Mouse (Mus musculus) midbrain, embryonic 16.5 days (tissue): Measurements from ENCODE around the gene Xcr1. TPM values are rescaled to one million over a fixed set of nuclear protein-coding genes. Genes with fewer than 3 reads are reported as not detected.

ENCODE experiments used
- ATAC-seq: fragments of 200-750 bp; cut with Nextera tagmentation; 2 replicates; pipeline ENCODE4 v1.8.0; 2017; ENCODE audit warnings: moderate TSS enrichment
- H3K27ac ChIP-seq: fragments of 300-500 bp; sonication (generic); 2 replicates; pipeline ENCODE4 v1.5.1; 2014; ENCODE audit warnings: mild to moderate bottlenecking, low read length, mixed read lengths
- H3K27me3 ChIP-seq: fragments of 300-500 bp; sonication (generic); 2 replicates; pipeline ENCODE4 v1.6.1; 2014; ENCODE audit warnings: low read depth, low read length, mixed read lengths; ENCODE audit not compliant: control insufficient read depth, insufficient read depth
- H3K36me3 ChIP-seq: fragments of 300-500 bp; sonication (generic); 2 replicates; pipeline ENCODE4 v1.6.1; 2014; ENCODE audit warnings: mild to moderate bottlenecking, low read length, moderate library complexity, mixed read lengths; ENCODE audit not compliant: control insufficient read depth, insufficient read depth
- H3K4me1 ChIP-seq: fragments of 300-500 bp; sonication (generic); 2 replicates; pipeline ENCODE4 v1.6.1; 2014; ENCODE audit warnings: mild to moderate bottlenecking, low read length, mixed read lengths; ENCODE audit not compliant: control insufficient read depth, insufficient read depth
- H3K4me2 ChIP-seq: fragments of 300-500 bp; sonication (generic); 2 replicates; pipeline ENCODE4 v1.6.1; 2014; ENCODE audit warnings: mild to moderate bottlenecking, low read length, mixed read lengths
- H3K4me3 ChIP-seq: fragments of 300-500 bp; sonication (generic); 2 replicates; pipeline ENCODE4 v1.5.1; 2014; ENCODE audit warnings: low read depth, mild to moderate bottlenecking, low read length, moderate library complexity, mixed read lengths
- H3K9ac ChIP-seq: fragments of 300-500 bp; sonication (generic); 2 replicates; pipeline ENCODE4 v1.6.1; 2014; ENCODE audit warnings: low read depth, low read length, mixed read lengths
- H3K9me3 ChIP-seq: fragments of 300-500 bp; sonication (generic); replicated peaks from 2 replicates; pipeline ENCODE4 v1.6.1; 2014; ENCODE audit warnings: mild to moderate bottlenecking, low read length, mixed read lengths; ENCODE audit not compliant: control insufficient read depth, poor library complexity, severe bottlenecking
- WGBS: fragments of 180-500 bp; shearing (Covaris S2); extraction: QIAGEN DNeasy Blood & Tissue Kit; methylation state at CpG from one replicate; pipeline ENCODE4 v1.1.7; 2014; 5-methylcytosine and 5-hydroxymethylcytosine counted together
- polyA plus RNA-seq: library from polyadenylated mRNA; unstranded; fragments of >200 nt; fragmentation: Nextera tagmentation; extraction: Ambion mirVana; gene quantifications from 2 replicates; pipeline ENCODE4 v1.2.1, GENCODE M21; 2015

Xcr1 gene
- polyA plus RNA-seq, 1 experiment from 2014 or later: 0.04 TPM

DNA sequence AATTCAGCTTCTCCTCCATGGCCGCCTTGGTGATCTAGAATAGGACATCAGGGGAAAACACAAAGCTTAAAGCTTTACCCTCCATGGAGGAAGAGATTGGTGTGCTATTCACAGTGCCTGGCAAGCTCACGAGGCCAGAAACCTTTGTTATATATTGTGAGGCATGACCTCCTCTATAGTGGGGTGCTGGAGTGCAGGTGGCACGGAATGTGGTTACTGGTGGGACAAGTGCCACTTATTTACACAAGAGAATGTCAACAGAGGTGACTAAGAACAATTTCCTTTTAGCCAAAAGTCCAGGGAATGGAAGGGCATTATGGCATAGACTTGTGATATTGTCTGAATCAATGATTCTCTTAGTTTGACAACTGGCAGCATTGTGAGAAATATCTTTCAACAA, 35.2 kb downstream of the Xcr1 start:
- H3K4me2 ChIP-seq: no peak overlapping the region
- H3K9me3 ChIP-seq: no peaks in the 10 kb centered on the region
- no peak for ATAC-seq
- H3K36me3 ChIP-seq: peaks cover 29% of the 10 kb centered on the region
- H3K27ac ChIP-seq: no peak overlapping the region
- 85% methylated on average over 3 of the region's 3 CpGs for WGBS
- H3K4me3 ChIP-seq: no peak overlapping the region
- no peaks in the 10 kb centered on the region for H3K27me3 ChIP-seq
- no peaks in the 10 kb centered on the region for H3K4me1 ChIP-seq
- no peak overlapping the region for H3K9ac ChIP-seq

DNA sequence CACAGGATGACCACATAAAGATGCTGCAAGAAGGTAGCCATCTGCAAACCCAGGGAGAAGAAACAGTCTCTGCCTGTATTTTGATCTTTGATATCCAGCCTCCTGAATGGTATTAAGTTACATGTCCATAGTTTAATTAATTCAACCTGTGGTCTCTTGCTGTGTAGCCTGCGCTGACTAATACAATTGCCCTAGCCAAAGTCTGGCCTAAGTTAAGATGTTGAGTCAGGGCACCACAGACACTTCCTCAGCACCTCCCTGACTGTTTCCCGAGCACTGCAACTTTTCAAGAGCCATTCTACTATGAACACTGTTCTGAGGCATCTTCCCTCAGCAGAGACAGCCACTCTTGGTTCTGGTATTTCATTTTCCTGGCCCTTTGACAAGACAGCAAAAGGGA, 43.2 kb downstream of the Xcr1 start:
- no peaks in the 10 kb centered on the region for H3K27me3 ChIP-seq
- H3K4me2 ChIP-seq: no peak overlapping the region
- no peak overlapping the region for H3K4me3 ChIP-seq
- ATAC-seq: no peak
- 93% methylated on average over 2 of the region's 2 CpGs for WGBS
- H3K27ac ChIP-seq: no peak overlapping the region
- no peaks in the 10 kb centered on the region for H3K4me1 ChIP-seq
- peaks cover 24% of the 10 kb centered on the region for H3K36me3 ChIP-seq
- H3K9ac ChIP-seq: no peak overlapping the region
- no peaks in the 10 kb centered on the region for H3K9me3 ChIP-seq

DNA sequence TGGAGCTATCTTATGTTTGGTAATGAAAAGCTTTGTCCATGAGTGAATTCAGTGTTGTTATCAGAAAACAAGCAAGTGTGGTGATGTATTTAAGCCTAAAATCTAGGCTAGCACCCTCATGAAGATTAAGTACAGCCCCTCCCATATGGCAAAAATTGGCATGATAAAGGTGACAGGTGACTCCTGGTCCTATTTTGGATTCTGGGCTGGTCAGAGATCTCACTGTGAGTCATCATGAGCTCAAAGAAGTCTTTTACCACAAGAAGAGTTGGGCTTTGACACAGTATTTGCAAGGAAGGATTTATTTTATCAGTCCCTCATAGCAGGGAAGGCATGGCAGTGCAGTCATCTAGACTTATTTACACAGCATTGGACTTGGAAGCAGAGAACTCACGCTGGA, 45.8 kb downstream of the Xcr1 start:
- no peaks in the 10 kb centered on the region for H3K4me1 ChIP-seq
- H3K4me3 ChIP-seq: no peak overlapping the region
- H3K27ac ChIP-seq: no peak overlapping the region
- H3K9me3 ChIP-seq: no peaks in the 10 kb centered on the region
- H3K27me3 ChIP-seq: no peaks in the 10 kb centered on the region
- 100% methylated on average over 1 of the region's 1 CpGs for WGBS
- no peak overlapping the region for H3K4me2 ChIP-seq
- peaks cover 17% of the 10 kb centered on the region for H3K36me3 ChIP-seq
- no peak for ATAC-seq
- H3K9ac ChIP-seq: no peak overlapping the region

DNA sequence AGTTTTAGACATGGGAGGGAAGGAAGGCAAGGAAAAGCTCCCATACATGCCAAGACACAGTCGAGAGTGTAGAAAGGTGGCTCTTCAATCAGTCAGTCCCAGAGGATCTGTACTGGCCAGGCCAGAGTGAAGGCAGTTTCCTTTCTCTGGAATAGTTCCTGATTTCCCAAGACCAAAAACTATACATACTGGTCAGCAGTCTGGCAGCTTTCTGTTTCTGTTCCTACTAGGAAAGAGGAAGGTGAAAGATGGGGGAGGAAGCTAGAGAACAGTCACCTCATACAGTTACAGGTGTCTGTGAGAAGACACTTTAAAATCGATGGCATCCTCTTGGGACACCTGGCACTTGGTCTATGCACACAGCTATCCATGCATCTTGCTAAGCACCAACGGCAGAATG, 46.4 kb downstream of the Xcr1 start:
- Histone ChIP-seq H3K27ac (no peak overlapping the region), H3K36me3 (peaks cover 17% of the 10 kb centered on the region), H3K9me3 (no peaks in the 10 kb centered on the region), H3K4me2 (no peak overlapping the region), H3K4me3 (no peak overlapping the region), H3K27me3 (no peaks in the 10 kb centered on the region), H3K4me1 (no peaks in the 10 kb centered on the region), H3K9ac (no peak overlapping the region)
- 94% methylated on average over 3 of the region's 3 CpGs for WGBS
- ATAC-seq: no peak

DNA sequence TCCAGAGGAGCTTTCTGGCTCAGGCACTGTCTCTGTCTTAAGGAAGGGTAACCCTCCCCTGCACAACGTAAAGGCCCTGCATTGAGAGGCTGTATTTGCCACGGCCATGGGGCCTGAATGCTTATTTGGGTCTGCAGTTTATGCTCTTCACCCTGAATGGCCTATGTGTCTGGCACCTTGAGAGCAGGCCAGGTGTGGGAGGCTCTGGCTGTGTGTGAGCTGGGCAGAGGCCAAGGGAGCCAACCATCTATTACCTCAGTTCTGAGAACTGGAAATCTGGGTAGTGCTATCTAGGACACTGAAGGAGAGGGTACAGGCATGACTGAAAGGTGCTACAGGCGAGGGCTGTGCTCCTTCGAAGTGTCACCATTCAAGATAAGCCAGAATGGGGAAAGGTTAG, 47.0 kb downstream of the Xcr1 start:
- Histone ChIP-seq H3K27me3 (no peaks in the 10 kb centered on the region), H3K4me1 (no peaks in the 10 kb centered on the region), H3K4me2 (no peak overlapping the region), H3K36me3 (peaks cover 17% of the 10 kb centered on the region), H3K9me3 (no peaks in the 10 kb centered on the region), H3K4me3 (no peak overlapping the region), H3K9ac (no peak overlapping the region), H3K27ac (no peak overlapping the region)
- ATAC-seq: no peak
- 84% methylated on average over 4 of the region's 4 CpGs for WGBS

DNA sequence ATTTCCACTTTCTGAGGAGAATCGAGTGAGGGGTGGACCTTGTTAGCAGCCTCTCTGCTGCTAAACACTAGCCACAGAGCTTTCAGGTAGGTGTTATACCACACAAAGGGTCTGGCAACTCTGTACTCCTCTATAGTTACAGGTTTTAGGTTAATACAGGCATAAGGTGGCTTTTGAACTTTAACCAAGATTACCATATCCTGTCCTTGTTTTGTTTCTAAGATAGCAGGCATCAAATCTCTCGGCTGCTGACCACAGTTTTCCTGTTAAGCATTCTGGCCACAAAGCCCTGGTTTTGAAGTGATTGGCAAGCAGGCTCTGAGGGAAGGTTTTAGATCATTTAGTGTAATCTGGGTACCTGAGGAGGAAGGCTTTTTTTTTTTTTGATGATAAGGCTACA, 47.5 kb downstream of the Xcr1 start:
- Histone ChIP-seq H3K27me3 (no peaks in the 10 kb centered on the region), H3K9me3 (no peaks in the 10 kb centered on the region), H3K9ac (no peak overlapping the region), H3K27ac (no peak overlapping the region), H3K36me3 (peaks cover 17% of the 10 kb centered on the region), H3K4me2 (no peak overlapping the region), H3K4me3 (no peak overlapping the region), H3K4me1 (no peaks in the 10 kb centered on the region)
- WGBS: 83% methylated on average over 2 of the region's 2 CpGs
- ATAC-seq: no peak

DNA sequence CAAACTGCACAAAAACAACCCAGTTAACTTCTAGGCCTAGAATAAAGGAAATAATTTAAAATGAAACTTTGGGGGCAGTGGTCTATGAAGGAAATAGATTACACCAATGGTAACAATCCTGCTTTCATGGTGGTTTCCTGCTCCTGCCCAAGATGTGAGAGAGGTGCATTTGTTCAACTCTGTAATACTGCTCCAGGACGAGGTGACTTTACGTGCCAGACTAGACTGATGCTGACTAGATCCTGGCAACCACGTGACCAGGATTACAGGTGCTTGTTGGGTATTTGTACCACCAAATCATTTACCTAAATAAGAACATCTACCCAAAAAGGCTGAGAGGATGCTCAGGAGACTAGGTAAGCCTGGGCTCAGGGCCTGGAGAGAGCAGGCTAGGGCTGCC, 50.0 kb downstream of the Xcr1 start:
- WGBS: 86% methylated on average over 3 of the region's 3 CpGs
- no peak overlapping the region for H3K9ac ChIP-seq
- no peak overlapping the region for H3K27ac ChIP-seq
- H3K4me2 ChIP-seq: no peak overlapping the region
- H3K4me3 ChIP-seq: no peak overlapping the region
- H3K36me3 ChIP-seq: peaks cover 12% of the 10 kb centered on the region
- ATAC-seq: no peak
- H3K4me1 ChIP-seq: no peaks in the 10 kb centered on the region
- H3K9me3 ChIP-seq: no peaks in the 10 kb centered on the region
- no peaks in the 10 kb centered on the region for H3K27me3 ChIP-seq

DNA sequence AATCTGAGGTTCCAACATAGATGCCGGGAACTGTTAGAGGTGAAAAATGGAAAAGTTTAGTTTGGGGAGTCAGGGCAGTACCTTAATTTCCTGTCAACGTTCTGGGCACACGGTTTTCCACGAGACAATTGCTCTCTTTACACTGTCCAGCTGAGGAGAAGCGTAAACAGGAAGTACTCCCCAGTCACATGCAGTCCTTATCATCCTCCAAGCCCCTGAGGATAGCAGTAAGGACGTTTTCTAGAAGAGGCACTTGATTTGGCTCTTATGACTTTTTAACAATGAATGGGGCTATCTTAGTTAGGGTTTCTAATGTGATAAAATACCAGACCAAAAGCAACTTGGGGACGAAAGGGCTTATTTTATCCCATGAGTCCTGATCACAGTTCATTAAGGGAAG, 53.2 kb downstream of the Xcr1 start:
- no peaks in the 10 kb centered on the region for H3K9me3 ChIP-seq
- H3K27me3 ChIP-seq: no peaks in the 10 kb centered on the region
- no peaks in the 10 kb centered on the region for H3K36me3 ChIP-seq
- no peak overlapping the region for H3K4me2 ChIP-seq
- no peak overlapping the region for H3K27ac ChIP-seq
- no peak for ATAC-seq
- 81% methylated on average over 7 of the region's 7 CpGs for WGBS
- H3K4me1 ChIP-seq: no peaks in the 10 kb centered on the region
- no peak overlapping the region for H3K9ac ChIP-seq
- no peak overlapping the region for H3K4me3 ChIP-seq

DNA sequence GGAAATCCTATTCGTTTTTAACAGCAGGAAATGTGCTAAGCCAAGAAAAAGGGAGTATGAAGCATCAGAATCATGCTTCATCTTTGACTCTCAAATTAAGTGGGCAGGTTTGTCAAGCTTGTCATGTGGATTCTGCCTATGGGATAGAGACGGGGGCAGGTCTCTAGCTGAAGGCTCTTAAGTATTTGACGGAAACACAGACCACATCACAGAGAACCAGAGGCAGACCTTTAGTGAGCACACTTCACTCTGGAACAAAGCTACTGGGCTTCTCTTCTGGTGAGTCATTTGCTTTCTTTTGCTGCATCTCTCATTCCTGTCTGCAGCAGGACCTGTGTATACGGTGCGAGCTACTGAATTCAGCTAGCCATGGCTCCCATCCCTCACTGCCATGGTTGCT, 55.6 kb downstream of the Xcr1 start, which contains the start of gene Cxcr6:
Gene Cxcr6 (plus strand): TSS at position 209 of the 400 bp plus-strand sequence.
- no peaks in the 10 kb centered on the region for H3K4me1 ChIP-seq
- H3K27me3 ChIP-seq: no peaks in the 10 kb centered on the region
- H3K27ac ChIP-seq: no peak within 1 kb of the TSS
- H3K4me2 ChIP-seq: no peak within 1 kb of the TSS
- ATAC-seq: no peak
- H3K36me3 ChIP-seq: no peaks in the 10 kb centered on the region; the same call in 1 of the 2 replicates
- H3K4me3 ChIP-seq: no peak within 1 kb of the TSS
- no peak within 1 kb of the TSS for H3K9ac ChIP-seq
- 90% methylated on average over 5 of the region's 5 CpGs for WGBS
- no peaks in the 10 kb centered on the region for H3K9me3 ChIP-seq

DNA sequence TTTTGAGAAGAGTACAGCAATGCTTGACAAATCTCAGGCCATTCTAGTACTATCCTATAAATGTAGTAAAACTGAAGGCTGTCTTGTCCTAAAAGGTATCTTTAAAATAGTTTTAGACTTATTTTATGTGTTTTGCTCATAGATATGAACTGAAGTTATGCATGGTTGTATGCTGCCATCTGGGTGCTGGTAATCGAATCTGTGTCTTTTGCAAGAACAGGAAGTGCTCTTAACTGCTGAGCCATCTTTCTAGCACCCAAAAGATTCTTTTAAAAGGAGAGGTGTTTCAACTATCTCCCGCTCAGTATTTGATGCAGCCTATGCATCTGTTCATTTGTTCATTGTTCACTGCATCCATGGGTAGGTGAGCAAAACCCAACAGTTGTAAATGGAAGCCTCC, 56.6 kb downstream of the Xcr1 start:
- no peak for ATAC-seq
- Histone ChIP-seq H3K4me3 (no peak overlapping the region), H3K4me2 (no peak overlapping the region), H3K9me3 (no peaks in the 10 kb centered on the region), H3K9ac (no peak overlapping the region), H3K4me1 (no peaks in the 10 kb centered on the region), H3K27me3 (no peaks in the 10 kb centered on the region), H3K36me3 (peaks cover 3% of the 10 kb centered on the region; the same call in 1 of the 2 replicates), H3K27ac (no peak overlapping the region)
- WGBS: 97% methylated on average over 2 of the region's 2 CpGs
